Mouse (Mus musculus) myocyte (in vitro differentiated cells): Measurements from ENCODE around the gene Blm.

Experiments
- MYOG ChIP-seq, 3 experiments: IDR thresholded peaks; one replicate each; pipeline ENCODE4 v1.6.1; 2011; ENCODE audit warnings: control low read depth in 2 of 3, low read depth in 2 of 3, mild to moderate bottlenecking in 2 of 3; ENCODE audit not compliant: insufficient read length in 2 of 3, control insufficient read depth in 1 of 3, insufficient read depth in 1 of 3
- POLR2A ChIP-seq: IDR thresholded peaks from one replicate; pipeline ENCODE4 v1.6.1; 2011; ENCODE audit warnings: low read depth, mild to moderate bottlenecking, control low read depth, moderate library complexity; ENCODE audit not compliant: insufficient read length
- POLR2AphosphoS2 ChIP-seq: IDR thresholded peaks from one replicate; pipeline ENCODE4 v1.6.1; 2011; ENCODE audit warnings: low read depth, control low read depth; ENCODE audit not compliant: insufficient read length
- TCF3 ChIP-seq: IDR thresholded peaks from one replicate; pipeline ENCODE4 v1.6.1; 2011; ENCODE audit warnings: low read depth, control low read depth; ENCODE audit not compliant: insufficient read length
- USF1 ChIP-seq: IDR thresholded peaks from one replicate; pipeline ENCODE4 v1.6.1; 2011; ENCODE audit warnings: low read depth, mild to moderate bottlenecking, control low read depth, moderate library complexity

GRCm38 (mm10) chr7:80561931-80562330, 27.0 kb upstream of the Blm start:
- TF ChIP-seq MYOG (IDR thresholded peaks at IDR 0.05; ENCODE audit: control insufficient read depth in 1 of 3, insufficient read depth in 1 of 3, insufficient read length in 2 of 3, low read depth in 2 of 3) (no peak), POLR2A (no peak), USF1 (no peak), POLR2AphosphoS2 (no peak), TCF3 (no peak)
